Mouse (Mus musculus): ENCODE results near the gene Usf1.

The Usf1 gene

DNA sequence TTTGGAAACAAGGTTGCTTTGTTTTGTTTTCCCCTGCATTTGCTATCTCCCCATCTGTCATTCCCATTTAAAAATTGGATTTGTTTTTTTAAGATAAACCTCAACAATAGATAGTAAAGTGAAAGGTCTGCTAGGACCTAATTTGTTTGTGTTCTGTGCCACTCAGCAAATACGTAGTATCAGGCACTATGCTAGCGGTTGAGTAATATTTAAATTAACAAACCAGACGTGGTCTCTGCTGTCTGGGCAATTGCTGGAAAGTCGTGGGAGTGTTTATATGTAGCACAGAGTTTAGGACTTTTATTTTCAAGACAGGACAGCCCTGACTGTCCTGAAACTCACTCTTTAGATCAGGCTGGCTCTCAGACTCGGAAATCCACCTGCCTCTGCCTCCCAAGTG, 41.4 kb downstream of the Usf1 start:
- no peak for DNase-seq (ENCODE audit: low spot score in 2 of 2)

- DNase-seq (ENCODE audit: low spot score in 2 of 2) = peak; percentile 44 to 75
These were observed 41.8 kb downstream of the Usf1 start for GRCm38 (mm10) chr1:171452923-171453322.

- DNase-seq (ENCODE audit: low spot score in 2 of 2) = no peak
These were observed 43.8 kb downstream of the Usf1 start for GRCm38 (mm10) chr1:171454926-171455325.

GRCm38 (mm10) chr1:171457568-171457967, 46.5 kb downstream of the Usf1 start:
- no peak for DNase-seq (ENCODE audit: low spot score in 2 of 2)

DNA sequence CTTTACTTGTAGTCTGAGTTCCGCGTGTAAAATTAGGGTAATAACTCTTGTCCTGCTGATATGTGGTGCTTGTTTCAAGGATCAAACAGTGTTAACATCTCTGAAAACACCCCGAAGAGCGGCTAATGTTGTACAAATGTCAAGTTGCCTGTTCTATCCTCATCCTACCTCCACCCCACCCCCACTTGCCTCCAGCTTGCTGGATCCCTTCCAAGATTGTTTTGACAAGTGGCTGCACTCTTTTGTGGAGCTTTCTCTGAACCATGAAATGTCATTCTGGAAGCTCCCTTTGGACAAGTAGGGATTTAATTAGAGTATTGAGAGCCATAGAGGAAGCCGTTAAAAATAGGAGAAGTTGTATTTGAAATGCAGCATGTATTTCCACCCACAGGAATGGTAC, 48.7 kb downstream of the Usf1 start:
- no peak for DNase-seq (ENCODE audit: low spot score in 2 of 2)

DNA sequence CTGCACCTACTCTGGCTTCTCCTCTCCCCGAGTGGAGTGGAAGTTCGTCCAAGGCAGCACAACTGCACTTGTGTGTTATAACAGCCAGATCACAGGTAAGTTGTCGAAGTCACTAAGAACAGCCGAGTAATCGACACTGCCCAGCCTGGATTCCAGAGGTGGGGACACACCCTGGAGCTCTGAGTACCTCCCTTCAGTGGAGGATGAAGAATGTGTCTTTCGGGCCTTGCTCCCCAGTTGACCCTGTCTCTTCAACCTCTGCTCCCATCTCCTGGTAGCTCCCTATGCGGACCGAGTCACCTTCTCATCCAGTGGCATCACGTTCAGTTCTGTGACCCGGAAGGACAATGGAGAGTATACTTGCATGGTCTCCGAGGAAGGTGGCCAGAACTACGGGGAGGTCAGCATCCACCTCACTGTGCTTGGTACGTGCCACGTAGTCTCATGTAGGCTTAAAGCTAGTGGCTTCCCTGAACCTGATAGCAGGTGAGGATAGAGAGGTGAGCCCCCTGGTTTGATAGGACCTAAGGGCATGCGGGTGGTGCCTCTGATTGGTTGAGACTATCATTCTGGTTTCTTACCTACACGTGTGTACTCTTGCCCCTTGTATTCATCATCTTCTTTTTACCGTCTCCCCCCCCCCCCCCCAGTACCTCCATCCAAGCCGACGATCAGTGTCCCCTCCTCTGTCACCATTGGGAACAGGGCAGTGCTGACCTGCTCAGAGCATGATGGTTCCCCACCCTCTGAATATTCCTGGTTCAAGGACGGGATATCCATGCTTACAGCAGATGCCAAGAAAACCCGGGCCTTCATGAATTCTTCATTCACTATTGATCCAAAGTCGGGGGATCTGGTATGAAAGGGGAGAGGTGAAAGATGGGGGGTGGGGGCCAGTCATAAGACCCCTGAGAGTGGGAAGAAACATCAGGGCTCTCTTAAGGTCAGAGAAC, 49.7 kb downstream of the Usf1 start:
- DNase-seq (ENCODE audit: low spot score in 2 of 2) = no peak

DNA sequence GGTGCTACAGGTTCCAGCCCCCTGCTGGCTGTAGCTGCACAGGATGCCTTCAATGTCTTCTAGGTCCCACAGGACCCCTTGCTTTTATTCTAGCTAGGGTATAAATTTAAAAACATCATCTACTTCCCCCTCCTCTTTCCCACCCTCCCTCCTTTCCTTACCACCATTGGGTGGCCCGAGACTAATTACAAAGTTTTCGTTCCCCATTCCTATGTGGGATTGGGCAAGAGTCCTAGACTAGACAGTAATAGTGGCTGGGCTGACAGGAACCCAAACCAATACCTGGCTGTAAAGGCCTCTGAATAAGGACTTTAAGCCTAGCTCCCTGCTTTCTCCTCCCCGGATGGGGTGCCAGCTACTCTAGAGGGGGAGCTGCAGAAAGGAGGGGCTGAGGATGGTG, 52.0 kb downstream of the Usf1 start:
- no peak for DNase-seq (ENCODE audit: low spot score in 2 of 2)

- no peak for DNase-seq (ENCODE audit: low spot score in 2 of 2)
These were observed 54.8 kb downstream of the Usf1 start for GRCm38 (mm10) chr1:171465749-171466412.

- DNase-seq (ENCODE audit: low spot score in 2 of 2) = no peak
These were observed 55.5 kb downstream of the Usf1 start for GRCm38 (mm10) chr1:171466565-171466964.
